Mouse (Mus musculus): ENCODE data around the gene Traf7.

GRCm38 (mm10) chr17:24477985-24478600, 49.6 kb downstream of the Traf7 start:
- TF ChIP-seq CTCF (IDR thresholded peaks at IDR 0.05; ENCODE audit: extremely low read depth, insufficient read length, insufficient replicate concordance, low read depth, low read length) (no peak), POLR2A (IDR thresholded peaks at IDR 0.05; ENCODE audit: low read depth, low read length) (no peak; the same call in 1 of the 2 replicates)
